Mouse (Mus musculus): ENCODE data around the gene B4galt3.

The B4galt3 gene

DNA sequence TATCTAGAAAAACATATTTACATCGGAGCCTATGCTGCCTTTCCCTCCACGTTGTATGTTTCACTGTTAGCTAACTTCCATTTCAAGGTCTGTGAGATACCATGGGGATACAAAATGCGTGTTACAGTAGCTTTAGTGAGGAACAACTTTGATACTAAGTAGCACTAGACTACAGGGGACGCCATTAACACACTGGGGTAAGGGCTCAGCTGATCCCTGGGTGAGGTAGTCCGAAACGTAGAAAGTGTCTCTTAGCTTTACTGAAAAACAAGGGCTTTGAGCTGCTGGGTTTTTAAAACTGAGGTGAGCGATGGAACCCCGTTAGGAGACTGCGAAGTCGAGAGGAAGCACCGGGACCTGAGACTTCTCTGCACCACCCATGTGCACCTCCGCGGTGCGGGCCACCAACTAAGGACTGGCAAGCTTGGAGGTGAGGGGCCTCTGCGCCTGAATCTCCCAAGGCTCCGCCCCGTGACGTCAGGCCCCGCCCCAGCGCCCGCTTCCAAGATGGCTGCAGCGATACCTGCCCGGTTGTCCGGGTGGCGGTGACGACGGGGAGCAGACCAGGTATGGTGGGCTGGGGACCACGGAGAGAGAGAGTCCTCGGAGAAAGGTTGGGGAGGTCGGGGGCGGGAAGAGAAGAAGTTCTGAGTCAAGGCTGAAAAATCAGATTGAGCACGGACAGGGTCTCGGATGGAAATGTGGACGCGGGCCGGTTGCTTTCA, at the start of gene B4galt3:
B4galt3 (plus strand) TSS at position 481 of the 725 bp plus-strand sequence.
- peak; percentile 89 for DNase-seq (ENCODE audit: low spot score)

DNA sequence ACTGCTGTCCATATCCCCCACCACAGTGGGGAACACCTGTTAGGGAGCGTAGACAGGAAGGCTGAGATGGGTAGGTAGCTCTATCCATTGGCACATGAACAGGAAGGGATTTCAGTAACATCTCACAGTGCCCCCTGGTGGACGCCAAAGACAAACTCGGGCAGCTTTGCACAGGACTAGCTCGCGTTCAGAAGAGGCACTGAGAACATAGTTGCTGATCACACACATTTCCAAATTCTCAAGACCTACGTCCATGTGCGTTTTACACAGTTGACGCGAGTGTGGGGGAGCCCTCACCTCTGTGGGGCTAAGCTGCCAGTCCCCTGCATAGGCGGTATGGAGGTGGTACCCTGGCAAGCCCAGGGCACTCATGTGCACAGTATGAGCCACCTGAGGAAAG, 49.3 kb upstream of the B4galt3 start:
- DNase-seq (ENCODE audit: low spot score): peak; percentile 86

DNA sequence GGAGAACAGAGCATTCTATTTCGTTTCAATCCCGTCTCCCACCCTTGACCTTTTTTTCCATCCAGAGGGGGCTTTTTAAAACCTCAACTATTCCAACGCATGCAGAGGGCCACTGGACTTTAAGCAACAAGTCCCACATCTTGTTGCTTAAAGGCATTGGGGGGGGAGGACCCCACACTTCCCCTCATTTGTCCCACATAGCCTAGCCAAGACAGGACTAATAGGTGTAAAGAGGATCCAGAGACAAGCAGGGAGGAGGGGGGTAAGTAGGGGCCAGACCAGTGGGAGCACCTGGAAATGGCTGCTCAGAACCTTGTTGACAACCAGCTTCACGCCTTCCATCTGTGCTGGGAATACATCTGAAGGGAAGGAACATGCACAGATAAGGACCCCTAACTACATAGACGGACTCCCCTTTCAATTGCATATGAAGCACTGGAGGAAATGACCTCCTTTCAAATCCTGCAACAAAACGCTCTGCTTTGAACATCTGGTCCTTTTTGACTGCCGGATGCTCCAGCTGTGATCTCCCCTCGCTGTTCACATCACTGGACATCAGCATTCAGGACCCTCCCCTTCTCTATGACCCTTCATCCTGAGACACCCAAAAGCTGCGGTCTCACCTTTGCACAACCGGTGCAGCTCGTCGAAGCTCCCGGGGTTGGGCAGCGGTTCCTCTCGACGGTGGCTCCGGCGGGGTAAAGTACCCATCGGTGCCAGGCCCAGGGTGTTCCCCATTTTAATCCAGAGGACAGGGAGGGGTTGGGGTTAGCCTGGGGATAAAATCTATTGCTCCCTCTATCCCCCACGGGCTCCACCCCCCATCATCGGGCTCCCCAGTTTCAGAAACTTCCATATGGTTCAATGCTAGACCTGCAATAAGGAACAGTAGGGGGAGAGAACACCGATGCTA, 48.6 kb upstream of the B4galt3 start:
- DNase-seq (ENCODE audit: low spot score): no peak

DNA sequence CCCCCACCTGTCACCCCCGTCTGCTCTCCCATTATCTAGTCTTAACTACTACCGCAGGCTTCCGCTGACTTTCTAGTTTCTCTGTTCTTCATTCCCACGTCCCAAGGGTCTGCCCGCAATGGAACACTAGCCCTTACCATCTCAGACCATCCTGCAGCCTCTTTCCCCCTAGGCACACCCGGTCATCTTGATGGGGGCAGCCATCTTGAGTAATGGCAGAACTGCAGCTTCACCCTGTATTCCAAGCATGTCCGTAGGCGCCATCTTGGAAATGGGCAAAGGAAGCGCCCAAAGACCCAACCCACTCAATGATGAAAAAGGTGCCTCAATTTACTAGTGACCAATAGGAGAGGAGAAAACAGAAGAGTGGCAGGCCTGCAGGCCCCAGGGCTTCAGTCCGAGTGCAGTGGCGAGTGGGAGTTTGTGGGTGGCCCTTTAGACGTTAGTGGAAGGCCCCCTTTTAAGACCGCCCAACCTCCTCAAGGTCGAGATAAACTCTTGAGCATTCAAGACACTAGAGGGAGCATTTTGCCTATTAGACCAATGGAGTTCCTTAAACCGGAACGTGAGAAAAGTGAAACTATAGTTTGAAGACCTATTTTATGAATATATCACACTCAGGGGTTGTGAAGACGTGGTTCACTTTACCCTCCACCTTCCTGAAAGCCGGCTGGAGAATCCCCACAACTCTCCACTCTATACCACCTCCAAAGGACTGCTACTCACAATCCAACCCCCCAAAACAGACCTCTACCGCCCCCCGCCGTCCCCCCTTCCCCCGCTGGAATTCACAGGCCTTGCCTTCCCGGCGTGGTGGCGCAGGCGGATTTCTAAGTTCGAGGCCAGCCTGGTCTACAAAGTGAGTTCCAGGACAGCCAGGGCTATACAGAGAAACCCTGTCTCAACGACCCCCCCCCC, 47.6 kb upstream of the B4galt3 start, which contains the start of gene Tomm40l:
Tomm40l (minus strand) TSS at position 277 of the 918 bp plus-strand sequence.
- DNase-seq (ENCODE audit: low spot score): peak; percentile 98

DNA sequence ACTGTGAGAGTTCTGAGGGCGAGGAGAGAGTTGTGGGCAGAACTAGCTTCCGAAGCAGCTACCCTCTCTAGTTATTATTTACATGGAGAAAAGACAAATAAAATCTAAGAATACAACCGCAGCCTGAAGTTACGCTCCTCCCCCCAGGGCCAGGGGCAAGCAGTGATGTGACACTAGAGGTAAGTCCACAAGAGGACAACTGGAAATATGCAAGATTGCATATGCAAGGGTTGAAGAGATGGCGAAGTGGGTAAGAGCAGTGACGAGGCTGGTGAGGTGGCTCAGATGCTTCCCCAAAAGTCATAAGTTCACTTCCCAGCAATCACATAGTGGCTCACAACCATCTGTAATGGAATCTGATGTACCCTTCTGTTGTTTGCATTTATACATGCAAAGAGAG, 47.0 kb upstream of the B4galt3 start:
- no peak for DNase-seq (ENCODE audit: low spot score)

DNA sequence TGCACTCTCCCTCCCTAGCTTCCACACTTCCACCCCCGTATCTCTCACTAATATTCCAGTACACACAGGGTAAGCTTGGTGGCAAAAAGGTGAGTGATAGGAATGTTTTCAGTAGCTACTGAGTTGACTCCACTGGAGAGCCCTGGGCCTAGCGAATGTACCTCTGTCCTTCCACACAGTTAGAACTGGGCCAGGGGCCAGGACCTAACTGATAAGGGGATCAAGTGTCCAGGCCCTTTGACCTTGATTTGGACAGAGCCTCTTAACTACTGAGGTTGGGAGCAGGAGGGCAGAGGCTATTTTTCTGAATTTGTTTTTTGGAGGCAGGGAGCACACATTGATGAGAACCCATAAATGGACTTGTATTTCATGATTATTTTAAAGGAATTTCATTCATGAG, 46.3 kb upstream of the B4galt3 start:
- DNase-seq (ENCODE audit: low spot score): no peak

DNA sequence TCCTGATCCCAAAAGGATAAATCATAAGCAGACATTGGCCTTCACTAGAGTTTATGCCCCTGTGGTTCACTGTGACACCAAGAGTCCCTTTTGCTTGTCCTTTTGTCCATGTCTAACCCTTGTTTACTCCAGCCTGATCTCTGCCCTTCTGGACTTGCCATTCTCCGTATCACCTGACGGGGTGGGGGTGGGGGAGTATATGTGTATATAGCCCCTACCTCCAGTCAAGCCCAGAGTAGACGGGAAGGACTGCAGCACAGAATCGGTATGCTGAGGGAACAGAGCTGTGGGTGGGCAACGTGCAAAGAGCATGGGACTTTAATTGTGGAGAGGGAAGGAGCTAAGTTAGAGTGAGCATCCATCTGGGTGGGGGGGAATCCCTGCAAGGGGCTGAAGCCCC, 45.3 kb upstream of the B4galt3 start, which contains the start of gene Apoa2:
Apoa2 (plus strand) TSS at position 198 of the 400 bp plus-strand sequence.
- DNase-seq (ENCODE audit: low spot score): no peak

DNA sequence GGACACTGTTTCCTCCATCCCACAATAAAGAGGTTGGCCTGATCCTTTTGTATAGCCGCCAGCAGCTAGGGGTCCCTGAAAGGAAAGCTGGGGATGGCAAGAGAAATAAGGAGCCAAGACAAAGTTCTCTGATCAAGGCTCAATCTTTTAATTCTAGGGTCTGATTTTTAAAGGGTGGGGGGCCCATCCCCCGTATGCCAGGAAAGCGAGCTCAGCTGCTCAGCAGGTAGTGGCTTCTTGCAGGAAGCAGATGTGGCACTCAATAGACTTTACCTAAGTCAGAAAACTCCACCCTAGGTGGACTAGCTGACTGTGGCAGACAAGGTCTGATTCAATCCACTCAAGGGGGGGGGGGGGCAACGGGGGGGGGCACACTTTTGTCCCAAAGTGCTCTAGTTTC, 43.3 kb upstream of the B4galt3 start:
- no peak for DNase-seq (ENCODE audit: low spot score)

DNA sequence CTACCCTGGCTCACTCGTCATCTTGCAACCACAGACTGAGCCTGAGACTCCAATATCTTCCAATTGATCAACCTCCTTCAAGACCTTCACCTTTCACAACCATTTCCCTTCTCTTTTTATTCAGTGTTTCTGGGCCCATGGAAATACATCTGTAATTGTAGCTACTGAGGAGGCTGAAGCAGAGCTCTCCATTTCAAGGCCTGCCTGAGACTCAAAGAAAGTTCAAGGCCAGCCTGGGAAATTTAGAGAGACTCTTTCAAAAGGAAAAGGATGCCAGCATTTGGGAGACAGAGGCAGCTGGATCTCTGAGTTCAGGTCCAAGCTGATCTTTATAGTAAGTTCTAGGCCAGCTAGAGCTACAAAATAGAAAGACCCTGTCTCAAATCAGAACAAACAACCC, 42.2 kb upstream of the B4galt3 start:
- no peak for DNase-seq (ENCODE audit: low spot score)

DNA sequence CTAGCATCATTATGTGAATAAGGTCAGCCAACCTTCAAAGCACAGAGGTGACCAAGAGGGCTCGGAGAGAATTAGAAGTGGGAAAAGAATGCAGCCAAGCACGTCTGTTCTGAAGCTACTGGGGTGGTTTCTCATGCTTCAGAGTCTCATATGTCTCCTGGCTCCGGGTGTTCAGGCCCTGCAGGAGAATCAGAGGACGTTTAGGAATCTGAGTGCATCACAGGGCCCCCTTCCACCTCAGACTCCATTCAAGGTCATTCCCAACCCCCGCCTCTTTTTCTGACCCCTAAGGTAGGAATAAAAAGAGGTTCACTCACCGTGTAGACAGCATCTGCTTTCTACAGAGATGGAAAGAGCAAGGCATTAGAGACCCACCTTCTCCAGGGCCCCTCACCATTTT, 40.4 kb upstream of the B4galt3 start:
- DNase-seq (ENCODE audit: low spot score): no peak

DNA sequence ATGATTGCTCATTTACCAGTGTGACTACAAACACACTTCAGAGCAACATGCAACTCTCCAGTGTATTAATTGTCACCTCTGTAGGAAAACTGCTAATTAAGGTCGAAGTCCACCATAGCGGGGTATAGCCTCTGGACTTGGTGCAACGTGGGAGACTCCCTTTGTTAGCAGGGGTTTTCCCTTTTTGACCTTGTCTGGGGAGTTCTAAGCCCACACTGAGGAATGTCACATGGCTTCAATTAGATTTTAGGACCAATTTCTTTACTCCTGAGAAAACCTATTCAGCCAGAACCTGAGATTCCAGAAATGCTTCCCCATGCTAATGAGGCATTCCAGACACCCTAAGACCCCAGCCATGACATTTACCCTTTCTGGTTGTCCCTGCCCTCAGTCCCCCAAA, 39.9 kb upstream of the B4galt3 start:
- no peak for DNase-seq (ENCODE audit: low spot score)

DNA sequence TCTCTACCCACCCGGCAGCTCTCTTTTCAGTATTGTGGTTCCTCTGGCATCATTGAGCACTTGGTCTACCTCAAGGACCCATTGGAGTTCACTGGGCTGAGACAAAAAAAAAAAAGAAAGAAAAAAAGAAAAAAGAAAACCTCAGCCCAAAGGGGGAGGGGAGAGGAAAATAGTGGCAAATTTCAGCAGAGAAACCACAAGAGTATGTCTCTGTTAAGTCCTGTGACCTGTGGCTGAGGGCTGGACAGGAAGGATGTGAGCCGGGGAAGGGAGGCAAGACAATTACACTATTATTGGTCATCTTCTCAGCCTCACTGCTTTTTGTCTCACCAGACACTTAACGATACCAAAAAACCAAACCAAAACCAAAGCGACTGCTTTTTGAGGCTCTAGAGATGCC, 38.3 kb upstream of the B4galt3 start:
- no peak for DNase-seq (ENCODE audit: low spot score)

DNA sequence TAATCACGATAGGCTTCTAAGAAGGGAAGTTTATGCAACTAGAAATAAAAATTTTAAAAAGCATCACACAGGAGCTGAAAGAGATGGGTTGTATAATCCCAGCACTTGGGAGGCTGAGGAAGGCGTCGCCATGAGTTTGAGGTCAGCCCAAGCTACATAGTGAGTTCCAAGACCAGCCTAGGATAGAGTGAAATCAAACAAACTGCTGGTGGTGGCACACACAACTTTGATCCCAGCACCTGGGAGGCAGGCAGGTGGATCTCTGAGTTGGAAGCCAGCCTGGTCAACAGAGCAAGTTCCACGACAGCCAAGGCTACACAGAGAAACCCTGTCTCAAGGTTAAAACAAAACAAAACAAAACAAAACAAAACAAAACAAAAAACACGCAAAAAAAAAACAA, 37.8 kb upstream of the B4galt3 start:
- DNase-seq (ENCODE audit: low spot score): no peak

DNA sequence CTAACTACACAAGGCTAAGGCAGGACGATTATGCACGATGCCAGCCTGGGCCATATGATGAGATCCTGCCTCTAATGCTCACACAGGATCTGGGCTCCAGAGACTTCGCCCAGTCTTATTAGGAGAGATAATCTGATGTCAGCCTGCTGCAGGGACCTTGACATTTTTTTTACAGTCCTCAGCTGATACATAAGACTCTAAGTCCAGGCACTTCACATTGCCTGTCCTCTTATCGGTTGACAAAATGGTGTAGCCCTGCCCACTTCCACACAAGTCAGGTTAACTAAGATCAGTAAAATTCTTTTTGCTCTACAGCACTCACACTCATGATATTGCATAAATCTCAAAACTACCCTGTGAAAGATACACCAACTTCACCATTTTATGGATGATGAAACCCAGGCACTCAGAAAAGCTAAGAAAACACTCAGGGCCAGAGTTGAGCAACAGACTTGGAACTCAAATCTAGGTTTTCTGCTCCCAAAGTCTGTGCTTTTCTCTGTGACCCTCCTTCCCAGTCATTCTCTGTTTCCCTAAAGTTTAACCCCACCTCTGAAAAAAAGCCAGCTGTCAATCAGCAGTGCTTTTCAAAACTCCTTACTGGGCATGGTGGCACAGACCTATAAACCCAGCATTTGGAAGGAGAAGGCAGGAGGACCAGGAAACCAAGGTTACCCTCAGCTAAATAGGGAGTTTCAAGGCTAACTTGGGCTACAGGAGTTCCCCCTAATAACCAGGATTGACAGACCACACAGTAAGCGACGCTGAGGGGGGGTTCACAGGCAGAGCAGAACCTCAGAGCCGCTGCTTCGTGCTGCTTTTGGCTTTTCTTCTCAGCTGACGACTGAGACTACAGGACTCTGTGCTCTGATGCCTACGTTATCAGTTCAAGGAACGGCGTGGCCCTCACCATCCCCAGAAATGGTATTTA, 37.1 kb upstream of the B4galt3 start:
- DNase-seq (ENCODE audit: low spot score): no peak

DNA sequence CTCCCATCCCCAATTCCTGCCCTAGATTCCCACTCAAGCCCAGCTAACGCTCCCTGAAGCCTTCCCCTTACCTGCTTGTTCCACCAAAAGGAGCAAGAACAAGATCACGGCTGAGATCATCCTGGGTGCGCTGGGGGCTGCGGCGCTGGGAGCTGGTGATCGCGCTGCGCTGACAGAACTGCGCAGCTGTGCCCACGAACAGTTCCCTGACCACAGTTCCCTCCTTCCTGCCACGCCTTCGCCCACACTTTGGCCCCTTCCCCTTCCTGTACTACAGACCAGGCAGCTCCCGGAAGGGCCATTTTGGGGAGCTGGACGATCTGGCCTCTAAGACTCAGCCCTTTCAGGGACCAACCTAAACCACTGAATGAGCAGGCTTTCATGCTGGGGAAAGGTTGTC, 36.0 kb upstream of the B4galt3 start, which contains the start of gene Fcer1g:
Fcer1g (minus strand) TSS at position 240 of the 400 bp plus-strand sequence.
- DNase-seq (ENCODE audit: low spot score): no peak

DNA sequence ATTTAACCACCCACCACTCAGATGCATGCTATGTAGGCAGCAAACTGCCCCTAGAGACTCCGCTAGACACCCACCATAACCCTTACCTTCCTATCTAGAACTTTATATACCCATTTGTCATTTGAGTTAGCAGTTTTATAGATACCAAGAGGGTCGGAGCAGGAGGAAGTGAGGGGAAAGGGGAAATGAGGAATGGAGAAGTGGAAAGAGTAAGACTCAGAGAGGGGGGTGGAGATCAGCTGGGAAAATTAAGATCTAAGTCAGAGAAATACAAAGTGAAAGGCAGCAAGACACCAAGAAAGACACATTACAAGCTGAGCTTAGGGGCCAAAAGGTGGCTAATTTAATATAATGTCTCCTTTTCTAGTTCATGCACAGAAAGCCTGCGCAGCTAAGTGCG, 35.6 kb upstream of the B4galt3 start:
- no peak for DNase-seq (ENCODE audit: low spot score)

DNA sequence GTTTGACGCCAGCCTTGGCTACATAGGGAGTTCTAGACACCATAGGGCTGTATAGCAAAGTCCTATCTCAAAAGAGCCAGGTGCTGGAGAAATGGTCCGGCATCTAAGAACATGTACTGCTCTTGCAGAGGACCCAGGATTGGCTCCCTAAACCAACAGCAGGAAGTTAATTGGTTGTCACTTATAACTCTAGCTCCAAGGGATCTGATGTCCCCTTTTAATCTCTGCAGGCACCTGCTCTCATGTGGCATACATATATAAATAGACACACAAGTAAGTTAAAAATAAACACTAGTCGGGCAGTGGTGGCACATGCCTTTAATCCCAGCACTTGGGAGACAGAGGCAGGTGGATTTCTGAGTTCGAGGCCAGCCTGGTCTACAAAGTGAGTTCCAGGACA, 34.3 kb upstream of the B4galt3 start:
- DNase-seq (ENCODE audit: low spot score): no peak

DNA sequence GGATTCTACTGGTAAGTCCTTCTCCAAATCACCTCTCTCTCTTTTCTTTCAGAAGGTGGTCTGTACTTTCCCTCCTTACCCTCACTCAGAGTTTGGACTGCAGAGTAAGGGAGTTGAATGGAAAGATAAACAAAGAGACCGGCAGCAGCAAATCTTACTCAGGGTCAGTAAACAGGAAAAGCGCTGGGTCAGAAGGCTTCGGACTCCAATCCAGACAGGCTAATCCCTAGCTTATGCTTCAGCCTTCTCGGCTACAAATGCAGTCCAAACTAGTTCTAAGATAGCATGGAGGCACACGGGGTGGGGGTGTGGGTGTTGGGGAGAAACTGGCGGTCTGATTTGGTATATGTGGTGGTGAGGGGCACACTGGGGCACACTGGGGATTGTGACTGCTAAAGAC, 32.7 kb upstream of the B4galt3 start:
- no peak for DNase-seq (ENCODE audit: low spot score)

DNA sequence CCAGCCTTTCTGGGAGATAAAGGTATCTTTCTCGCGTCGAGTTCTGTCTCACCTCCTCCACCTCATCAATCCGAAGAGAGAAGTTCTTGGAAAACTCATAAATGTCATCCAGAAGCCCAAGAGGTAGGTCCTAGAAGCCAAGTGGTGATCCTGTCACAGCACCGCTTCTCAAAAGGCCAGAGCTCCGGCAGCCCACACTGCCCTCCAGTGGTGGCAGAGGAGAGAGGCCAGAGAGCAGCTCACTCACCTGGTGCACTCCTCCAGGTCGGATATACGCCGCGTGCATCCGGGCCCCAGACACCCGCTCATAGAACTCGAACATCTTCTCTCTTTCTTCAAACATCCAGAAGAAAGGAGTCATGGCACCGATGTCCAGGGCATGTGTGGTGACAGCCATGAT, 31.7 kb upstream of the B4galt3 start:
- DNase-seq (ENCODE audit: low spot score): no peak

DNA sequence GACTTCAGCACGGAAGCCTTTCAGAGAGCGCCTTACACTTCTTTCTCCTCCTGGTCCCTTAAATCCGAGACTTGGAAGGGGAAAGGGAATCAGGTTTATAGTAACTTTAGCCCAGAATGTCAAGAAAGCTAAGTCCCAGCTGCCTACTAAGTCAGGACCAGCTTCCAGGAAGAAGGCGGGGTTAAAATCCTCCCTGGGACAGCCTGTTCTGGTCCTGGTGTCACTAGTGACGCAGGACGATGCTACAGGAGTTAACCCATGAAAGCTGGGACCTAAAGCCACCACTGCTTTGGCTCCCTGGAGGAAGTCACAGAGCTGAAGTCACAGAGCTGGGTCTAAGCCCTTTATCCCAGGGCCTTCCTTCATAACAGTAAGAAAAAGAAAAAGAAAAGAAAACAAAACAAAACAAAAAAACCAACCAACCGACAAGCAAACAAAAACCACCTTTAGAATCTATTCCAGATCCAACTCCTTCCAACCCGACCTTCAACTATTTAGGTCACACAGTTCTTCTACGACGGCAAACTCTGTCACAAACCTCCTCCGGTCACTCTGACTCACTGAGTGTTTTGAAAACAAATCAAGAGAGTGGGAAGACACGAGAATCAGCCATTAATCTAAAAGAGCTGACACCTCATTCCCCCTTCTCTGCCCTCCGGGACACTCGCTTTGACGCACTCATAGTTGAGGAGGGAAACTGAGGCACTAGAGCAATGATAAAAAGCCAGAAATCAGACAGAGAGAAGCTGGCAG, 30.0 kb upstream of the B4galt3 start:
- no peak for DNase-seq (ENCODE audit: low spot score)

Data from layer of hippocampus, adult 9-10 months (tissue).